Mouse (Mus musculus): Measurements from ENCODE around the gene Gng3. TPM values are rescaled to one million over a fixed set of nuclear protein-coding genes. Genes with fewer than 3 reads are reported as not detected.
A peak's percentile ranks its signal among the peaks of the same experiment; 100 is the strongest.

Gene Gng3
- total RNA-seq, 2 experiments from 2014 or later, result 0.17 to 0.26 TPM

GRCm38 (mm10) chr19:8815812-8816211, 23.2 kb downstream of the Gng3 start:
- DNase-seq (ENCODE audit: low spot score in 2 of 2), result no peak

- DNase-seq (ENCODE audit: low spot score in 2 of 2), result no peak
Observed at GRCm38 (mm10) chr19:8806810-8807209, 32.2 kb downstream of the Gng3 start.

- no peak for DNase-seq (ENCODE audit: low spot score in 2 of 2)
Observed at GRCm38 (mm10) chr19:8803879-8804660, 34.9 kb downstream of the Gng3 start.

GRCm38 (mm10) chr19:8803204-8803780, 35.7 kb downstream of the Gng3 start:
- no peak for DNase-seq (ENCODE audit: low spot score in 2 of 2)

GRCm38 (mm10) chr19:8802130-8802821, 36.7 kb downstream of the Gng3 start, which contains the start of gene Zbtb3:
Zbtb3 (plus strand) TSS chr19:8802555.
- DNase-seq (ENCODE audit: low spot score in 2 of 2), result peak; percentile 72 to 88

GRCm38 (mm10) chr19:8798947-8799315, 40.1 kb downstream of the Gng3 start:
- no peak for DNase-seq (ENCODE audit: low spot score in 2 of 2)

- DNase-seq (ENCODE audit: low spot score in 2 of 2), result peak; percentile 79 to 86
Observed at GRCm38 (mm10) chr19:8798264-8798946, 40.6 kb downstream of the Gng3 start, which contains the start of gene Polr2g. Polr2g (minus strand) TSS chr19:8798577.

GRCm38 (mm10) chr19:8790171-8790570, 48.8 kb downstream of the Gng3 start:
- no peak for DNase-seq (ENCODE audit: low spot score in 2 of 2)

- DNase-seq (ENCODE audit: low spot score in 2 of 2), result no peak
Observed at GRCm38 (mm10) chr19:8789171-8789570, 49.8 kb downstream of the Gng3 start.

GRCm38 (mm10) chr19:8788521-8788920, 50.5 kb downstream of the Gng3 start:
- DNase-seq (ENCODE audit: low spot score in 2 of 2), result no peak

Small RNA genes lying within 50 kb of the gene (microRNA-seq; reads per million reads assigned to microRNA genes)
- gene Mir5136, result not detected

Other genes starting within 250 kb of the Gng3 start
- not detected for gene Slc22a8, start 247.9 kb downstream of the Gng3 start, total RNA-seq (2021)
- not detected for gene Slc22a6, start 221.2 kb downstream of the Gng3 start, total RNA-seq (2021)
- under 1 TPM; 0.05 to 0.10 TPM for gene Chrm1, start 175.4 kb downstream of the Gng3 start, total RNA-seq (2021)
- 10 to 100 TPM; 42.4 to 43.8 TPM for gene Slc3a2, start 115.8 kb downstream of the Gng3 start, total RNA-seq (2021)
- 10 to 100 TPM; 34.5 to 35.1 TPM for gene Wdr74, start 103.4 kb downstream of the Gng3 start, total RNA-seq (2021)
- 1 to 10 TPM in 1 of 2 experiments, not detected in 1; 2.5 TPM for gene 1700092M07Rik, start 98.5 kb downstream of the Gng3 start, total RNA-seq (2021)
- 10 to 100 TPM; 59.1 to 60.5 TPM for gene Stx5a, start 97.8 kb downstream of the Gng3 start, total RNA-seq (2021)
- 10 to 100 TPM; 70.4 to 80.5 TPM for gene Nxf1, start 82.1 kb downstream of the Gng3 start, total RNA-seq (2021)
- gene Tmem223, start 68.2 kb downstream of the Gng3 start, total RNA-seq (2021), result 10 to 100 TPM; 71.4 to 85.6 TPM
- 10 to 100 TPM; 19.3 to 21.9 TPM for gene Tmem179b, start 64.7 kb downstream of the Gng3 start, total RNA-seq (2021)
- 10 to 100 TPM; 15.5 to 16.9 TPM for gene Taf6l, start 52.8 kb downstream of the Gng3 start, total RNA-seq (2021)
- 10 to 100 TPM; 61.0 to 65.4 TPM for gene Polr2g, start 40.6 kb downstream of the Gng3 start, total RNA-seq (2021)
- 1 to 10 TPM; 1.4 to 1.5 TPM for gene Zbtb3, start 36.6 kb downstream of the Gng3 start, total RNA-seq (2021)
- 10 to 100 TPM; 19.9 to 22.9 TPM for gene Ttc9c, start 19.9 kb downstream of the Gng3 start, total RNA-seq (2021)
- 10 to 100 TPM; 61.3 to 71.0 TPM for gene Hnrnpul2, start 19.2 kb downstream of the Gng3 start, total RNA-seq (2021)
- under 1 TPM in 1 of 2 experiments, not detected in 1; 0.67 TPM for gene AC129217.1, start 9.4 kb downstream of the Gng3 start, total RNA-seq (2021)
- gene Bscl2, start 1.7 kb downstream of the Gng3 start, total RNA-seq (2021), result 10 to 100 TPM; 22.1 to 24.2 TPM
- gene Lrrn4cl, start 11.6 kb upstream of the Gng3 start, total RNA-seq (2021), result 10 to 100 TPM; 18.7 to 22.9 TPM
- gene Ubxn1, start 32.3 kb upstream of the Gng3 start, total RNA-seq (2021), result 100 to 1,000 TPM; 149 to 158 TPM
- gene Uqcc3, start 41.7 kb upstream of the Gng3 start, total RNA-seq (2021), result 10 to 100 TPM; 48.1 to 49.3 TPM
- gene Lbhd1, start 44.5 kb upstream of the Gng3 start, total RNA-seq (2021), result 10 to 100 TPM in 1 of 2 experiments, 1 to 10 TPM in 1; 2.4 to 11.4 TPM
- not detected for gene Gm49403, start 44.7 kb upstream of the Gng3 start, total RNA-seq (2021)
- gene 1810009A15Rik, start 49.7 kb upstream of the Gng3 start, total RNA-seq (2021), result 10 to 100 TPM; 30.0 to 30.9 TPM
- gene Gm49416, start 49.7 kb upstream of the Gng3 start, total RNA-seq (2021), result 1 to 10 TPM; 1.5 to 2.9 TPM
- 10 to 100 TPM; 19.0 to 20.1 TPM for gene Ints5, start 53.8 kb upstream of the Gng3 start, total RNA-seq (2021)
- 10 to 100 TPM; 74.2 to 77.0 TPM for gene Ganab, start 58.9 kb upstream of the Gng3 start, total RNA-seq (2021)
- gene B3gat3, start 81.2 kb upstream of the Gng3 start, total RNA-seq (2021), result 10 to 100 TPM; 29.6 to 31.6 TPM
- gene Rom1, start 90.2 kb upstream of the Gng3 start, total RNA-seq (2021), result 1 to 10 TPM; 4.4 to 4.9 TPM
- 10 to 100 TPM; 24.3 to 26.7 TPM for gene Eml3, start 90.4 kb upstream of the Gng3 start, total RNA-seq (2021)
- 10 to 100 TPM; 61.1 to 69.8 TPM for gene Mta2, start 102.7 kb upstream of the Gng3 start, total RNA-seq (2021)
- 10 to 100 TPM; 12.7 to 14.9 TPM for gene Tut1, start 114.7 kb upstream of the Gng3 start, total RNA-seq (2021)
- 100 to 1,000 TPM; 704 to 748 TPM for gene Eef1g, start 127.8 kb upstream of the Gng3 start, total RNA-seq (2021)
- 100 to 1,000 TPM; 377 to 414 TPM for gene Ahnak, start 150.1 kb upstream of the Gng3 start, total RNA-seq (2021)
- gene Scgb1a1, start 248.8 kb upstream of the Gng3 start, total RNA-seq (2021), result 1 to 10 TPM; 1.7 to 5.3 TPM